In genomic region chr4:156200623-156201475, GRCm38 (mm10) we compare ENCODE assay signal across 9 mouse cellular contexts. TPM values are rescaled to one million over a fixed set of nuclear protein-coding genes. Genes with fewer than 3 reads are reported as not detected.
A peak's percentile ranks its signal among the peaks of the same experiment; 100 is the strongest.
DNase-seq lines count a peak whose midpoint lies in the region; ATAC-seq and TF ChIP-seq lines count a peak whose summit lies in the region.
"Had no signal": no experiment of that assay in that cellular context is flagged by ENCODE, and none has a peak within 500 bp of the region (broad histone marks: within the 10 kb centered on the region; RNA-seq: fewer than 3 reads in every experiment).

Gene Isg15, minus strand, starts transcription at chr4:156200818.

- no peak for TF ChIP-seq CTCF in kidney, postnatal 0 days (IDR thresholded peaks at IDR 0.05; ENCODE audit: low read depth)
- TF ChIP-seq CTCF in MEL (IDR thresholded peaks at IDR 0.05 in 2 of 3, conservative IDR thresholded peaks at IDR 0.05 in 1 of 3; ENCODE audit: control insufficient read depth in 1 of 3, insufficient read depth in 1 of 3, low read depth in 2 of 3, low read length in 3 of 3, poor library complexity in 1 of 3, severe bottlenecking in 1 of 3) = no peak

- no peak within 1 kb of the TSS; the same call in 1 of the 2 replicates for H3K27ac ChIP-seq in kidney, postnatal 0 days
- H3K27ac ChIP-seq in MEL (ENCODE audit: control insufficient read depth, low read depth, low read length) = peak within 1 kb of the TSS; percentile 75
- H3K27ac ChIP-seq in heart, embryonic 16.5 days (ENCODE audit: low read length) = peak within 1 kb of the TSS; percentile 48; the same call in 1 of the 2 replicates
- H3K27ac ChIP-seq in hindbrain, embryonic 13.5 days = no peak within 1 kb of the TSS
- H3K27ac ChIP-seq: neural tube, embryonic 13.5 days had no signal

- ATAC-seq in kidney, postnatal 0 days (replicated peaks; ENCODE audit: low FRiP score, low read depth) = no peak
- ATAC-seq in heart, embryonic 16.5 days (replicated peaks; ENCODE audit: extremely low read depth, insufficient read depth, low FRiP score) = no peak
- ATAC-seq in hindbrain, embryonic 13.5 days (ENCODE audit: low FRiP score) = no peak

- TF ChIP-seq RAD21 in MEL (IDR thresholded peaks at IDR 0.05; ENCODE audit: low read depth, low read length) = no peak

- TF ChIP-seq POLR2A in MEL (IDR thresholded peaks at IDR 0.05; ENCODE audit: control insufficient read depth in 1 of 2, insufficient read depth in 1 of 2, low read depth in 1 of 2, low read length in 2 of 2, poor library complexity in 1 of 2) = peak in 1 of 2 experiments; percentile 40; a peak in 1 of 4 replicates

- H3K4me2 ChIP-seq in kidney, postnatal 0 days (ENCODE audit: low read length) = peak within 1 kb of the TSS; percentile 47
- peak within 1 kb of the TSS; percentile 50 for H3K4me2 ChIP-seq in heart, embryonic 16.5 days (ENCODE audit: low read depth, low read length)
- no peak within 1 kb of the TSS for H3K4me2 ChIP-seq in hindbrain, embryonic 13.5 days
- H3K4me2 ChIP-seq: neural tube, embryonic 13.5 days had no signal

- H3K79me2 ChIP-seq in MEL (ENCODE audit: control insufficient read depth, insufficient read depth, low read length, poor library complexity) = peaks cover 21% of the 10 kb centered on the region

- no peak for TF ChIP-seq EP300 in MEL (IDR thresholded peaks at IDR 0.05; ENCODE audit: low read depth in 1 of 2, low read length in 2 of 2)

- 49% methylated on average over 10 of the region's 10 CpGs for WGBS in kidney, postnatal 0 days
- WGBS in heart, embryonic 16.5 days = 58% methylated on average over 10 of the region's 10 CpGs
- WGBS in hindbrain, embryonic 13.5 days = 68% methylated on average over 10 of the region's 10 CpGs

- H3K9me3 ChIP-seq in kidney, postnatal 0 days (replicated peaks; ENCODE audit: low read length) = no peaks in the 10 kb centered on the region
- H3K9me3 ChIP-seq in MEL (replicated peaks; ENCODE audit: insufficient read depth, low read length) = no peaks in the 10 kb centered on the region
- H3K9me3 ChIP-seq in heart, embryonic 16.5 days (replicated peaks; ENCODE audit: control insufficient read depth, low read length) = no peaks in the 10 kb centered on the region
- H3K9me3 ChIP-seq in megakaryocyte, embryonic 14.5 days = no peaks in the 10 kb centered on the region
- H3K9me3 ChIP-seq in hindbrain, embryonic 13.5 days = no peaks in the 10 kb centered on the region
- H3K9me3 ChIP-seq: neural tube, embryonic 13.5 days had no signal

- H3K4me3 ChIP-seq in kidney, postnatal 0 days (replicated peaks; ENCODE audit: low read depth, low read length) = peak within 1 kb of the TSS; percentile 20
- peak within 1 kb of the TSS; percentile 80 for H3K4me3 ChIP-seq in MEL (ENCODE audit: control insufficient read depth in 1 of 2, insufficient read depth in 1 of 2, low read depth in 2 of 2, low read length in 2 of 2)
- H3K4me3 ChIP-seq in heart, embryonic 16.5 days (ENCODE audit: low read length) = peak within 1 kb of the TSS; percentile 19; the same call in 1 of the 2 replicates
- peak within 1 kb of the TSS; percentile 89 for H3K4me3 ChIP-seq in megakaryocyte, embryonic 14.5 days (replicated peaks)
- no peak within 1 kb of the TSS for H3K4me3 ChIP-seq in hindbrain, embryonic 13.5 days
- H3K4me3 ChIP-seq: neural tube, embryonic 13.5 days had no signal

- no peaks in the 10 kb centered on the region for H3K36me3 ChIP-seq in kidney, postnatal 0 days (ENCODE audit: insufficient read depth, low read length)
- H3K36me3 ChIP-seq in MEL (ENCODE audit: control insufficient read depth in 1 of 2, insufficient read depth in 2 of 2, low read length in 2 of 2) = peaks cover 0 to 15% of the 10 kb centered on the region in 2 experiments; a peak in 2 of 4 replicates
- no peaks in the 10 kb centered on the region for H3K36me3 ChIP-seq in heart, embryonic 16.5 days (ENCODE audit: control insufficient read depth, insufficient read depth)
- H3K36me3 ChIP-seq in megakaryocyte, embryonic 14.5 days (replicated peaks; ENCODE audit: low read length) = peaks cover 3% of the 10 kb centered on the region
- H3K36me3 ChIP-seq in hindbrain, embryonic 13.5 days = no peaks in the 10 kb centered on the region
- H3K36me3 ChIP-seq: neural tube, embryonic 13.5 days had no signal

- no peaks in the 10 kb centered on the region for H3K27me3 ChIP-seq in kidney, postnatal 0 days (ENCODE audit: insufficient read depth, low read length)
- no peaks in the 10 kb centered on the region for H3K27me3 ChIP-seq in MEL (ENCODE audit: control insufficient read depth in 1 of 2, insufficient read depth in 2 of 2, low read length in 2 of 2)
- H3K27me3 ChIP-seq in heart, embryonic 16.5 days (ENCODE audit: control insufficient read depth, insufficient read depth, low read length) = peaks cover 3% of the 10 kb centered on the region
- peaks cover 43% of the 10 kb centered on the region for H3K27me3 ChIP-seq in megakaryocyte, embryonic 14.5 days (replicated peaks)
- peaks cover 16% of the 10 kb centered on the region; the same call in 1 of the 2 replicates for H3K27me3 ChIP-seq in hindbrain, embryonic 13.5 days

- DNase-seq in kidney, postnatal 0 days (ENCODE audit: low spot score) = peak; percentile 76
- DNase-seq in kidney, adult 18-20 months = no peak
- DNase-seq in MEL (ENCODE audit: low read depth, low spot score) = peak; percentile 67
- no peak for DNase-seq in embryo, embryonic 10.5 days (ENCODE audit: low spot score)
- DNase-seq in layer of hippocampus, adult 11-12 months (ENCODE audit: low spot score) = no peak

- no peak within 1 kb of the TSS for H3K9ac ChIP-seq in kidney, postnatal 0 days (ENCODE audit: low read depth, low read length)
- peak within 1 kb of the TSS; percentile 76 for H3K9ac ChIP-seq in MEL (ENCODE audit: control insufficient read depth, low read depth, low read length, poor library complexity, severe bottlenecking)
- H3K9ac ChIP-seq in heart, embryonic 16.5 days (ENCODE audit: low read length) = 0 out of 2 replicates have a peak within 1 kb of the TSS, but pooled peaks have one; percentile 25
- no peak within 1 kb of the TSS for H3K9ac ChIP-seq in hindbrain, embryonic 13.5 days
- H3K9ac ChIP-seq: neural tube, embryonic 13.5 days had no signal

- H3K4me1 ChIP-seq in kidney, postnatal 0 days (replicated peaks; ENCODE audit: insufficient read depth, low read length) = peaks cover 13% of the 10 kb centered on the region
- H3K4me1 ChIP-seq in MEL (ENCODE audit: control insufficient read depth in 1 of 2, insufficient read depth in 2 of 2, low read length in 2 of 2) = peaks cover 9 to 30% of the 10 kb centered on the region in 2 experiments; a peak in 3 of 4 replicates
- H3K4me1 ChIP-seq in heart, embryonic 16.5 days (ENCODE audit: control insufficient read depth, insufficient read depth, low read length) = peaks cover 30% of the 10 kb centered on the region
- H3K4me1 ChIP-seq in megakaryocyte, embryonic 14.5 days = peaks cover 79% of the 10 kb centered on the region
- peaks cover 41% of the 10 kb centered on the region for H3K4me1 ChIP-seq in hindbrain, embryonic 13.5 days (replicated peaks)

TF ChIP-seq in MEL, 35 proteins besides CTCF, POLR2A, EP300 and RAD21:
- peak; percentile 58; the same call in 1 of the 2 replicates for TF ChIP-seq CHD1 (IDR thresholded peaks at IDR 0.05; ENCODE audit: low read depth, low read length)
- 0 out of 2 replicates have a peak, but pooled peaks have one; percentile 10 for TF ChIP-seq HCFC1 (IDR thresholded peaks at IDR 0.05; ENCODE audit: low read depth, low read length)
- TF ChIP-seq TBP (IDR thresholded peaks at IDR 0.05; ENCODE audit: low read depth, low read length) = peak; percentile 74
- no peak for TF ChIP-seq RCOR1 (IDR thresholded peaks at IDR 0.05; ENCODE audit: low read depth, low read length)
- peak; percentile 44; the same call in 1 of the 2 replicates for TF ChIP-seq ZNF384 (IDR thresholded peaks at IDR 0.05; ENCODE audit: low read depth, low read length)
- TF ChIP-seq SIN3A (IDR thresholded peaks at IDR 0.05; ENCODE audit: low read length) = peak; percentile 76
- 0 out of 2 replicates have a peak, but pooled peaks have one; percentile 16 for TF ChIP-seq BHLHE40 (IDR thresholded peaks at IDR 0.05; ENCODE audit: borderline replicate concordance, low read depth, low read length)
- no peak for TF ChIP-seq MAZ (IDR thresholded peaks at IDR 0.05; ENCODE audit: low read depth, low read length)
- TF ChIP-seq MYC (IDR thresholded peaks at IDR 0.05; ENCODE audit: low read depth, low read length) = no peak
- TF ChIP-seq ZKSCAN1 (IDR thresholded peaks at IDR 0.05; ENCODE audit: low read depth, low read length) = no peak
- TF ChIP-seq USF1 (IDR thresholded peaks at IDR 0.05; ENCODE audit: low read depth, low read length) = no peak
- TF ChIP-seq MAFK (IDR thresholded peaks at IDR 0.05; ENCODE audit: borderline replicate concordance, low read depth, low read length) = no peak
- peak; percentile 74 for TF ChIP-seq ETS1 (IDR thresholded peaks at IDR 0.05; ENCODE audit: low read depth, low read length)
- peak; percentile 30; the same call in 1 of the 2 replicates for TF ChIP-seq NELFE (IDR thresholded peaks at IDR 0.05; ENCODE audit: low read depth, low read length)
TF ChIP-seq in MEL: peak in this region for 8.

RNA-seq across cellular contexts. Expression of gene Isg15, which starts in this region (rescaled TPM):
- polyA plus RNA-seq in kidney, postnatal 0 days (2015; fragmentation: Nextera tagmentation; extraction: Ambion mirVana) = 14.9 and 20.6 TPM in 2 replicates
- 3.8 and 5.4 TPM in 2 replicates for total RNA-seq in MEL (2012; rRNA removed)
- 1 to 10 TPM in 1 of 2 experiments, not detected in 1; 4.8 TPM for polyA plus RNA-seq in MEL (2012; ENCODE audit: insufficient read depth in 1 of 2, insufficient read length in 2 of 2, low read depth in 1 of 2, low replicate concordance in 2 of 2, missing spikeins in 1 of 2)
- polyA plus RNA-seq in heart, embryonic 16.5 days (2015; fragmentation: Nextera tagmentation; extraction: Ambion mirVana) = 5.0 and 9.1 TPM in 2 replicates
- 48.7 TPM in 1 of 2 replicates, not detected in the other for polyA plus RNA-seq in megakaryocyte, embryonic 14.5 days (2012; ENCODE audit: insufficient read depth, low replicate concordance)
- polyA plus RNA-seq in hindbrain, embryonic 13.5 days (2015; fragmentation: Nextera tagmentation; extraction: Ambion mirVana) = 1.4 and 1.7 TPM in 2 replicates

Comparison
In these comparisons a context has a peak if more than half of its experiments do, and no peak if none do; other contexts are left out.
1. DNase-seq: peak in kidney, postnatal 0 days (single experiment) and MEL (single experiment); none in kidney, adult 18-20 months (single experiment), embryo, embryonic 10.5 days (single experiment) and layer of hippocampus, adult 11-12 months (single experiment).
2. H3K27ac ChIP-seq: peak in MEL (single experiment) and heart, embryonic 16.5 days (single experiment); none in kidney, postnatal 0 days (single experiment) and hindbrain, embryonic 13.5 days (single experiment).
3. H3K9ac ChIP-seq: peak in MEL (single experiment) and heart, embryonic 16.5 days (single experiment); none in kidney, postnatal 0 days (single experiment) and hindbrain, embryonic 13.5 days (single experiment).